Mouse (Mus musculus) liver, postnatal 0 days (tissue): Measurements from ENCODE around the gene Thsd7b.

ENCODE experiments used
- CTCF ChIP-seq: sonication (generic); IDR thresholded peaks from 2 replicates; pipeline ENCODE4 v1.5.1; 2016; ENCODE audit warnings: antibody characterized with exemption, low read depth
- EP300 ChIP-seq: IDR thresholded peaks from 2 replicates; pipeline ENCODE4 v1.6.1; 2016; ENCODE audit warnings: antibody characterized with exemption, low read depth, mild to moderate bottlenecking

DNA sequence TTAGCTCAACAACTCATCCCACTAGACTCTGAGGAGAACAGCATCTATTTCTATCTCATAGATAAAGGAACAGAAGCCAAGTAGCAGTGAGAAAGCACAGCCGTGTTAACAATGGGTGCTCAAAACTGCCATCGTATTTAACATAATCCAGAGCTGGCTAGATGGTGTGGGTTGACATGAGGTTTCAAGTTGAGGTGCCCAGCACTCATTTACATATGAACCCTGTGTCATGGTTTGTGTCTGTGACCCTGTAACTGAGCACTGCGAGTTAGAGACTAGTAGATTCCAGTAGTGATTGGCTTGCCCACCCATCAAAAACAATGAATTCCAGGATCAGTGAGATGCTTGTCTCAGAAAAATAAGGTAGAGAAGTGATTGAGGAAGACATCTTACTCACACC is 270.1 kb downstream of the Thsd7b start:
- TF ChIP-seq EP300 (no peak), CTCF (no peak)
